ENCODE assay signal across 24 mouse cellular contexts in the genomic region with DNA sequence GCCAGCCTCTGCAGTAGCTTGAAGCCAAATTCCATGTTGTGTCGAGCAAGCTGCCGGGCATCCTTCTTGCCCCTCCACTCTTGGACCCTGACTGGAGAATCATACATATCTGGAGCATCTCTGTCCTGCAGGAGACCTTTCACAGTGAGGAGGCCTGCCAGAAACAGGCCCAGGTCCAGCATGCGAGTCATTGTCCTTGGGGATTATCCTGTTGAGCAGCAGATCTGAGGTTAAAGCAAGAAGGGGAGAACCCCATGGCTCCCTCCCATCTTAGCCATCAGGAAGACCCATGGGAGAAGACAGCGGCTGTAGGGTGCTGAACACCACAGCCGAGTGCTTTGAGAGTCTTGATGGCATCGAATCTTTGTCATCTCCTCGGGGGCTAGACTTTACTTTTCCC. TPM values are rescaled to one million over a fixed set of nuclear protein-coding genes. Genes with fewer than 3 reads are reported as not detected.
"Had no signal": no experiment of that assay in that cellular context is flagged by ENCODE, and none has a peak within 500 bp of the region (broad histone marks: within the 10 kb centered on the region; RNA-seq: fewer than 3 reads in every experiment).

No protein-coding gene starts in this region.

- H3K9ac ChIP-seq: neural tube, embryonic 13.5 days; neural tube, embryonic 15.5 days; stomach, embryonic 15.5 days had no signal

- H3K4me1 ChIP-seq: neural tube, embryonic 13.5 days; neural tube, embryonic 15.5 days; stomach, embryonic 15.5 days had no signal

- H3K36me3 ChIP-seq: neural tube, embryonic 13.5 days; neural tube, embryonic 15.5 days; stomach, embryonic 15.5 days had no signal

- H3K4me3 ChIP-seq: neural tube, embryonic 13.5 days; neural tube, embryonic 15.5 days; stomach, embryonic 15.5 days had no signal

- H3K27me3 ChIP-seq: neural tube, embryonic 13.5 days; neural tube, embryonic 15.5 days; stomach, embryonic 15.5 days had no signal

- H3K9me3 ChIP-seq: neural tube, embryonic 13.5 days; neural tube, embryonic 15.5 days; stomach, embryonic 15.5 days had no signal

- DNase-seq: retina, postnatal 1 day; right cerebral cortex, adult 18-20 months; right cerebral cortex, postnatal 14 days; right cerebral cortex, postnatal 25 days; right cerebral cortex, postnatal 4 days; spleen, adult 18-20 months; thymus, adult 18-20 months; thymus, adult 2 months; thymus, postnatal 14 days; thymus, postnatal 25 days; thymus, postnatal 36 days; thymus, postnatal 4 days had no signal

- H3K4me2 ChIP-seq: neural tube, embryonic 13.5 days; neural tube, embryonic 15.5 days; stomach, embryonic 15.5 days had no signal

- H3K27ac ChIP-seq: neural tube, embryonic 13.5 days; neural tube, embryonic 15.5 days; stomach, embryonic 15.5 days; stomach, postnatal 0 days had no signal

RNA-seq across cellular contexts. Expression of gene Serpina12, which starts 6.1 kb away (rescaled TPM):
- total RNA-seq: neutrophil, adult 5-6 weeks had no signal
- polyA plus RNA-seq: neural tube, embryonic 13.5 days; neural tube, embryonic 14.5 days; neural tube, embryonic 15.5 days; small intestine, adult 2 months; stomach, embryonic 14.5 days; stomach, embryonic 15.5 days; stomach, embryonic 16.5 days; testis, adult 2 months; urinary bladder, adult 2 months had no signal

RNA-seq across cellular contexts. Expression of gene Serpina9, which starts 24.6 kb away (rescaled TPM):
- total RNA-seq: neutrophil, adult 5-6 weeks had no signal
- polyA plus RNA-seq: neural tube, embryonic 13.5 days; neural tube, embryonic 14.5 days; neural tube, embryonic 15.5 days; spleen, adult 2 months; stomach, embryonic 14.5 days; stomach, embryonic 15.5 days; urinary bladder, adult 2 months had no signal

RNA-seq across cellular contexts. Expression of gene Serpina11, which starts 48.4 kb away (rescaled TPM):
- polyA plus RNA-seq: neural tube, embryonic 13.5 days; neural tube, embryonic 14.5 days; neural tube, embryonic 15.5 days; stomach, embryonic 14.5 days; testis, adult 2 months; urinary bladder, adult 2 months had no signal
